Mouse (Mus musculus): ENCODE results near the gene Raver2. TPM values are rescaled to one million over a fixed set of nuclear protein-coding genes. Genes with fewer than 3 reads are reported as not detected.
A peak's percentile ranks its signal among the peaks of the same experiment; 100 is the strongest.

The Raver2 gene
- polyA plus RNA-seq, 1 experiment from 2014 or later, result 3.9 TPM

DNA sequence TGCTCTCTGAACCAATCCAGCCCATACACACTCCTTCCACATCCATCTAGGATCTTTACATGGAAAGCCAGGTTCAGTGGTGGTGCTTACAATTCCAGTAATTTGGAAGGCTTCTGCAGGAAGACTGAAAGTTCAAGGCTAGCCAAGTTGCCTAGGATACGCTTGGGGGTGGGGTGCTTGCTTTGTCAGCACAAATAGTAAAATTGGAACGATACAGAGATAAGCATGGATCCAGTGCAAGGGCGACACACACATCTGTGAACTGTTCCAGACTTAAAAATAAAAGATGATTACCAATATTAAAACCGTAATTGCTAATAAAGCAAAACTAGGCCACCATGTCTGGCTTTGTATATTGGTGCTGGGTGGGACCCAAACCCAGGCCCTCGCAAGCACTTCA lies 117.8 kb downstream of the Raver2 start:
- Histone ChIP-seq H3K9ac (ENCODE audit: low read length) (no peak overlapping the region), H3K9me3 (ENCODE audit: control insufficient read depth, low read length) (no peaks in the 10 kb centered on the region), H3K4me1 (replicated peaks; ENCODE audit: control insufficient read depth, insufficient read depth) (no peaks in the 10 kb centered on the region), H3K27me3 (ENCODE audit: control insufficient read depth, insufficient read depth, low read length) (no peaks in the 10 kb centered on the region), H3K36me3 (ENCODE audit: control insufficient read depth, insufficient read depth, low read length) (peaks cover 9% of the 10 kb centered on the region), H3K27ac (replicated peaks) (no peak overlapping the region), H3K4me3 (ENCODE audit: low read depth, low read length) (no peak overlapping the region), H3K4me2 (replicated peaks; ENCODE audit: low read depth) (no peak overlapping the region)
- TF ChIP-seq CTCF (IDR thresholded peaks at IDR 0.05; ENCODE audit: low read depth) (no peak), EP300 (optimal IDR thresholded peaks at IDR 0.05) (no peak)
- WGBS, result 74% methylated on average over 5 of the region's 5 CpGs
- DNase-seq (ENCODE audit: low spot score), result no peak
- ATAC-seq (ENCODE audit: low FRiP score, low TSS enrichment), result no peak

DNA sequence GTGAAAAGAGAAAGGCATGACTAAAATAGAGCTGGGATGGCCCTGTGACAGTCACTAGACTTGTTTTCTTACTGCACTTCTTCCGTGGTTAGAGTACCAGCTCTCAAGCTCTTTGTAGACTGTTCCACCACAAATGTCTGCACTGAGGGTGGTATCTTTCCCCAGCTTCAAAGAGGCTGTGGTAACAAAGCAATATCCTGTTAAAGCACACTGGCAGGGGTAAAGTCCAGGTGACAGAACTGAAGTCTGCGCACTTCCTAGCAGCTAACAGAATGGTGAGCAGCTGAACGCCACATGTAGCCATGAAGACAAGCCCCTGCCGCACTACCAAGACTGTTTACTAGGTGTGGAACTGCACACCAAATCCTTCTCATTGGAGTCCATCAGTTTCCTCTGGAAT lies 118.6 kb downstream of the Raver2 start:
- TF ChIP-seq EP300 (optimal IDR thresholded peaks at IDR 0.05), result no peak
- TF ChIP-seq CTCF (IDR thresholded peaks at IDR 0.05; ENCODE audit: low read depth), result no peak
- Histone ChIP-seq H3K9me3 (ENCODE audit: control insufficient read depth, low read length) (no peaks in the 10 kb centered on the region), H3K9ac (ENCODE audit: low read length) (no peak overlapping the region), H3K4me2 (replicated peaks; ENCODE audit: low read depth) (no peak overlapping the region), H3K27me3 (ENCODE audit: control insufficient read depth, insufficient read depth, low read length) (no peaks in the 10 kb centered on the region), H3K27ac (replicated peaks) (no peak overlapping the region), H3K4me3 (ENCODE audit: low read depth, low read length) (no peak overlapping the region), H3K36me3 (ENCODE audit: control insufficient read depth, insufficient read depth, low read length) (peaks cover 4% of the 10 kb centered on the region; the same call in 1 of the 2 replicates), H3K4me1 (replicated peaks; ENCODE audit: control insufficient read depth, insufficient read depth) (0 out of 2 replicates have a peak, but pooled peaks cover under 1% of the 10 kb centered on the region)
- ATAC-seq (ENCODE audit: low FRiP score, low TSS enrichment), result peak; percentile 26; the same call in 1 of the 2 replicates
- 85% methylated on average over 4 of the region's 4 CpGs for WGBS
- no peak for DNase-seq (ENCODE audit: low spot score)

- no peak overlapping the region for H3K4me2 ChIP-seq (replicated peaks; ENCODE audit: low read depth)
- 75% methylated on average over 5 of the region's 5 CpGs for WGBS
- no peak overlapping the region for H3K4me3 ChIP-seq (ENCODE audit: low read depth, low read length)
- H3K36me3 ChIP-seq (ENCODE audit: control insufficient read depth, insufficient read depth, low read length), result peaks cover 4% of the 10 kb centered on the region; the same call in 1 of the 2 replicates
- H3K4me1 ChIP-seq (replicated peaks; ENCODE audit: control insufficient read depth, insufficient read depth), result peaks cover 5% of the 10 kb centered on the region; the same call in 1 of the 2 replicates
- H3K27ac ChIP-seq (replicated peaks), result no peak overlapping the region
- H3K9me3 ChIP-seq (ENCODE audit: control insufficient read depth, low read length), result no peaks in the 10 kb centered on the region
- TF ChIP-seq CTCF (IDR thresholded peaks at IDR 0.05; ENCODE audit: low read depth) (no peak), EP300 (optimal IDR thresholded peaks at IDR 0.05) (no peak)
- ATAC-seq (ENCODE audit: low FRiP score, low TSS enrichment) (no peak), DNase-seq (ENCODE audit: low spot score) (no peak)
- no peaks in the 10 kb centered on the region for H3K27me3 ChIP-seq (ENCODE audit: control insufficient read depth, insufficient read depth, low read length)
- no peak overlapping the region for H3K9ac ChIP-seq (ENCODE audit: low read length)
Observed at GRCm38 (mm10) chr4:101192241-101192976, 123.6 kb downstream of the Raver2 start.

DNA sequence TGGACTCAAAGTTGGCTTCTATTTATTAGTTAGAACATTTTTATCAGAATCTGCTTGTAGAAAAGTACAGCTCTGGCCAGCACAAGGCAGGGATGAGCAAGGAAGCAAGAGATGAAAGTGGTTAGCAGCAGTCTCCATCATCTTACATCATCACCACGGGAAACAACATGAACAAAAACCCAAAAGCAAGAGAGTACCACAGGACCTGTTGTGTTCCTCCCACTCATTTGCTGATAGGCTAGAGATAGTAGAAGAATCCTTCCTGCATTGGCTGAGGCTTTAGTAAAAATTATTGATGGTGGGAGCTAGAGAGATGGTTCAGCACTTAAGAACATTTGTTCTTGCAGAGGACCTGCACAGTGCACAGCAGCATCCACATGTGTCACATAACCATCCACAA lies 125.4 kb downstream of the Raver2 start:
- Histone ChIP-seq H3K36me3 (ENCODE audit: control insufficient read depth, insufficient read depth, low read length) (no peaks in the 10 kb centered on the region; the same call in 1 of the 2 replicates), H3K4me2 (replicated peaks; ENCODE audit: low read depth) (no peak overlapping the region), H3K27me3 (ENCODE audit: control insufficient read depth, insufficient read depth, low read length) (no peaks in the 10 kb centered on the region), H3K9ac (ENCODE audit: low read length) (no peak overlapping the region), H3K4me1 (replicated peaks; ENCODE audit: control insufficient read depth, insufficient read depth) (peaks cover 15% of the 10 kb centered on the region; the same call in 1 of the 2 replicates), H3K27ac (replicated peaks) (no peak overlapping the region), H3K4me3 (ENCODE audit: low read depth, low read length) (no peak overlapping the region), H3K9me3 (ENCODE audit: control insufficient read depth, low read length) (no peaks in the 10 kb centered on the region)
- TF ChIP-seq CTCF (IDR thresholded peaks at IDR 0.05; ENCODE audit: low read depth), result no peak
- no peak for TF ChIP-seq EP300 (optimal IDR thresholded peaks at IDR 0.05)
- WGBS, result 68% methylated on average over 1 of the region's 1 CpGs
- ATAC-seq (ENCODE audit: low FRiP score, low TSS enrichment), result no peak
- DNase-seq (ENCODE audit: low spot score), result no peak

- Histone ChIP-seq H3K4me1 (replicated peaks; ENCODE audit: control insufficient read depth, insufficient read depth) (peaks cover 15% of the 10 kb centered on the region; the same call in 1 of the 2 replicates), H3K4me2 (replicated peaks; ENCODE audit: low read depth) (no peak overlapping the region), H3K9ac (ENCODE audit: low read length) (no peak overlapping the region), H3K27me3 (ENCODE audit: control insufficient read depth, insufficient read depth, low read length) (no peaks in the 10 kb centered on the region), H3K9me3 (ENCODE audit: control insufficient read depth, low read length) (no peaks in the 10 kb centered on the region), H3K4me3 (ENCODE audit: low read depth, low read length) (no peak overlapping the region), H3K27ac (replicated peaks) (no peak overlapping the region), H3K36me3 (ENCODE audit: control insufficient read depth, insufficient read depth, low read length) (no peaks in the 10 kb centered on the region)
- no peak for ATAC-seq (ENCODE audit: low FRiP score, low TSS enrichment)
- DNase-seq (ENCODE audit: low spot score), result no peak
- WGBS, result 37% methylated on average over 2 of the region's 2 CpGs
- TF ChIP-seq CTCF (IDR thresholded peaks at IDR 0.05; ENCODE audit: low read depth), result no peak
- TF ChIP-seq EP300 (optimal IDR thresholded peaks at IDR 0.05), result no peak
Observed at GRCm38 (mm10) chr4:101196407-101196806, 127.6 kb downstream of the Raver2 start.

All from stomach, postnatal 0 days (tissue).